Mouse (Mus musculus): ENCODE data around the gene Prr32.

Prr32 gene

GRCm38 (mm10) chrX:45090604-45091003 is at the start of gene Prr32:
Gene Prr32, plus strand, starts transcription at chrX:45090904.
- DNase-seq, result no peak
